In the genomic region with DNA sequence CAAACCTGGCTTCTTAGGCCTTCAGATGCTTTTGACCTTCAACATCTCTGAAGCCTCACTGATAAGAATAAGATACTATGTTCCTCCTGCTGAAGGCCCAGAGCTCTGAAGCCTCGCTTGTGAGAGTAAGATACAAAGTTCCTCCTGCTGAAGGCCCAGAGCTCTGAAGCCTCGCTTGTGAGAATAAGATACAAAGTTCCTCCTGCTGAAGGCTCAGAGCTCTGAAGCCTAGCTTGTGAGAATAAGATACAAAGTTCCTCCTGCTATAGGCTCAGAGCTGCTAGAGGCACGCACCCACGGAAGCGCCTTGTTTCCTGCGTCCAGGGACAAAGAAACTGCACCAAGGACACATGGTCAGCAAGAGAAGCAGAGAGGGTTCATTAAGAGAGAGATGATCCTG, we compare ENCODE assay signal across 17 mouse cellular contexts. TPM values are rescaled to one million over a fixed set of nuclear protein-coding genes. Genes with fewer than 3 reads are reported as not detected.
"Had no signal": no experiment of that assay in that cellular context is flagged by ENCODE, and none has a peak within 500 bp of the region (broad histone marks: within the 10 kb centered on the region; RNA-seq: fewer than 3 reads in every experiment).

No protein-coding gene starts in this region.

- H3K27me3 ChIP-seq: kidney, embryonic 15.5 days; limb, embryonic 12.5 days; midbrain, embryonic 13.5 days had no signal

- ATAC-seq: midbrain, embryonic 13.5 days had no signal

- DNase-seq: kidney, adult 2 months; kidney, postnatal 14 days; layer of hippocampus, adult 9-11 months; layer of hippocampus, postnatal 36 days; lung, embryonic 14.5 days; right cerebral cortex, adult 18-20 months; right cerebral cortex, postnatal 25 days; thymus, adult 2 months; thymus, postnatal 25 days had no signal

- H3K9me3 ChIP-seq: kidney, embryonic 15.5 days; limb, embryonic 12.5 days; midbrain, embryonic 13.5 days had no signal

- H3K27ac ChIP-seq: kidney, embryonic 15.5 days; limb, embryonic 12.5 days; midbrain, embryonic 13.5 days had no signal

- H3K4me3 ChIP-seq: kidney, embryonic 15.5 days; limb, embryonic 12.5 days; midbrain, embryonic 13.5 days had no signal

- H3K9ac ChIP-seq: kidney, embryonic 15.5 days; limb, embryonic 12.5 days; lung, embryonic 14.5 days; midbrain, embryonic 13.5 days had no signal

- H3K4me2 ChIP-seq: kidney, embryonic 15.5 days; limb, embryonic 12.5 days; lung, embryonic 14.5 days; midbrain, embryonic 13.5 days had no signal

- H3K4me1 ChIP-seq: kidney, embryonic 15.5 days; limb, embryonic 12.5 days; midbrain, embryonic 13.5 days had no signal

RNA-seq across cellular contexts. Expression of gene Txndc2, which starts 14.8 kb away (rescaled TPM):
- polyA plus RNA-seq: intestine, embryonic 14.5 days; kidney, embryonic 15.5 days; liver, adult 2 months; midbrain, embryonic 13.5 days; midbrain, postnatal 0 days; small intestine, adult 2 months; stomach, embryonic 16.5 days; thymus, adult 2 months had no signal
